Mouse (Mus musculus) E14TG2a.4 (cell line): ENCODE data around the gene Gp6.
"Not testable (repeated sequence)": the region's sequence is repeated elsewhere in the genome, so short reads cannot be mapped to it uniquely, and the experiment has no call there.

ENCODE experiments used
- H3K27me3 ChIP-seq: 2 replicates; pipeline ENCODE4 v1.6.1; 2014; ENCODE audit warnings: low read length, control low read depth; ENCODE audit not compliant: insufficient read depth
- H3K36me3 ChIP-seq: 2 replicates; pipeline ENCODE4 v1.6.1; 2014; ENCODE audit warnings: low read length, control low read depth; ENCODE audit not compliant: insufficient read depth
- H3K4me1 ChIP-seq: replicated peaks from 2 replicates; pipeline ENCODE4 v1.6.1; 2014; ENCODE audit warnings: low read depth, low read length, control low read depth
- H3K4me3 ChIP-seq: replicated peaks from 2 replicates; pipeline ENCODE4 v1.5.1; 2014; ENCODE audit warnings: mild to moderate bottlenecking, low read length
- H3K9me3 ChIP-seq: 2 replicates; pipeline ENCODE4 v1.6.1; 2014; ENCODE audit warnings: low read length, control low read depth
- CTCF ChIP-seq: conservative IDR thresholded peaks from 2 replicates; pipeline ENCODE4 v1.5.1; 2014; ENCODE audit warnings: low read length
- NANOG ChIP-seq: IDR thresholded peaks from 2 replicates; pipeline ENCODE4 v1.6.1; 2014; ENCODE audit warnings: borderline replicate concordance, low read length, mixed read lengths
- POU5F1 ChIP-seq: IDR thresholded peaks from 2 replicates; pipeline ENCODE4 v1.6.1; 2014; ENCODE audit warnings: low read length, borderline replicate concordance

The Gp6 gene

DNA sequence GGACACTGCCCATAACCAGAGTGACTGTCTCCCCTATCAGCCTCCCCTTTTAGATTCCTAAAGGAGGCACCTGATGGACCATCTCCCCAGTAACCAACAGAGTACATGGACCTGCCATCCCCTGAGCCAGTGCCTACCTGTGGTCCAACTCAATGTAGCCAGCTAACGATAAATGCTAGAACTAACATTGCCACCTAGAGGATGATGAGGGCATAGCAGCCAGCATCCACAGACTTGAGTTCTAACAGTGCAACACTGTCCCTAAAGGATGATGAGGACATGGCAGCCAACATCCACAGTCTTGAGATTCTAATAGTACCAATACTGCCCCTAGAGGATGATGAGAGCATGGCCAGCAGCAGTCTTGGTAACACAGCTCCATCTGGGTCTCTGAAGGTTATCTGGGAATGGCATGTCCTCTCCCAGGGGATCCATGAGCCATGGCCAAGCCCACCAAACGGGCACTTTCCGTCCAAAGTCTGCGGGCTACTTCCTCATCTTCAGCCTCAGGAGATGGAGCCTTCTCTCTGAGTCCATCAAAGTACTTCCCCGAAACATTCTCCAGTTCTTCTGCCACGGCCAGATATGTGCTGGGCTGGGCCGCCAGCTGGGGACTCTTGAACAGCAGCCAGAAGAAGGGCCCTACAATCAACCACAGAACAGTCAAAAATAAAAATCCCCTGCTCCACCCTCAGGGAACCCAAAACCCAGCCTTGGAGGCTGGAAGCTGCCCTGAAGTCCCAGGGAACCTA is 29.8 kb upstream of the Gp6 start:
- peaks cover 88% of the 10 kb centered on the region for H3K36me3 ChIP-seq
- peaks cover 8% of the 10 kb centered on the region for H3K9me3 ChIP-seq
- no peaks in the 10 kb centered on the region for H3K27me3 ChIP-seq
- no peak for TF ChIP-seq POU5F1
- peak; percentile 100 for TF ChIP-seq CTCF
- H3K4me3 ChIP-seq, result no peak overlapping the region
- 0 out of 2 replicates have a peak, but pooled peaks cover 3% of the 10 kb centered on the region for H3K4me1 ChIP-seq

DNA sequence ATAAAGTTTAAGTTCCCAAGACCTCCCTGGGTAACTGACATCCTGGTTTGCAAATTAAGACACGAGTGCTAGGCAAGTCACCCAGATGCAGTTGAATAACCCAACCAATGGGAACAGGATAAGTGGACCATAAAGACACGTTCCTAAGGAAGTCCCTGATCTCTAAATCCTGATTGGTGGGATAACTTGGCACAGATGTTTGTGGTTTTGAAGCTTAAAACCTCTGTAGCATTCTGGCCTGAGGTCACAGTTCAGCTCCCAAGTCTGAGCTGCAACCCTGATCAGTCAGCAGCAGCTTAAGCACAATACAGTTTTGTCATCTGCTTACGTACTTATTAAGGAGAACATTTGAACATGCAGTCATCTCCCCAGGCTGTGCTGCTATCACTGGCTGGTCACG is 22.7 kb upstream of the Gp6 start:
- Histone ChIP-seq H3K36me3 (peaks cover 19% of the 10 kb centered on the region), H3K9me3 (peaks cover 6% of the 10 kb centered on the region; the same call in 1 of the 2 replicates), H3K4me1 (0 out of 2 replicates have a peak, but pooled peaks cover 6% of the 10 kb centered on the region), H3K4me3 (no peak overlapping the region), H3K27me3 (no peaks in the 10 kb centered on the region)
- TF ChIP-seq CTCF, result no peak
- TF ChIP-seq NANOG, result no peak
- TF ChIP-seq POU5F1, result no peak

DNA sequence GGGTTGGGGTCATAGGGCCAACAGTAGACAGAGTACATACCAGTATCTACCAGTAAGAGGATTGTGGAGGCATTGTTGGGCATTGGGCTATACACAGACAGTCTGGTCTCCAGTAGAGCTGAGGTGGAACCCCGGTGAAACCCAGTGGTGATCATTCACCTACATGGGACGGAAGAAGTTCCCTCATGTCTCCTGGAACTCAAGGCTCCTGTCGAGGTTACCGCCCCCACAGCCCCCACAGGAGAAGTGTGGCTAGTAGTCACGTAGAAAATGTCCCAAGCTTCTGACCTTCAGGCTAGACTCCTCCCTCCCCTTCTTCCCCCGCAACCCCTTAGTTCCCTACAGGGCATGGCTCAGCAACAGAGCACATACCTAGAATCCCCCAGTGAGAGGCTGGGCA is 22.1 kb upstream of the Gp6 start:
- Histone ChIP-seq H3K4me1 (0 out of 2 replicates have a peak, but pooled peaks cover 6% of the 10 kb centered on the region), H3K27me3 (no peaks in the 10 kb centered on the region), H3K4me3 (no peak overlapping the region), H3K9me3 (peaks cover 6% of the 10 kb centered on the region; the same call in 1 of the 2 replicates), H3K36me3 (peaks cover 13% of the 10 kb centered on the region)
- no peak for TF ChIP-seq POU5F1
- TF ChIP-seq CTCF, result no peak
- TF ChIP-seq NANOG, result no peak

DNA sequence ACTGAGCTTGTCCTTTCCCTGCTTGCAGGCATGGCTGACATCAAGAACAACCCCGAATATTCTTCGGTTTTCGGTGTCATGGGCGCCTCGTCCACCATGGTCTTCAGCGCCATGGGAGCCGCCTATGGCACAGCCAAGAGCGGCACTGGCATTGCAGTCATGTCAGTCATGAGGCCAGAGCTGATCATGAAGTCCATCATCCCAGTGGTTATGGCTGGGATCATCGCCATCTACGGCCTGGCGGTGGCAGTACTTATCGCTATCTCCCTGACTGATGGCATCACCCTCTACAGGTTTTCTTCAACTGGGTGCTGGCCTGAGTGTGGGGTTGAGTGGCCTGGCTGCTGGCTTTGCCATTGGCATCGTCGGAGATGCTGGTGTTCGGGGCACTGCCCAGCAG is 14.9 kb upstream of the Gp6 start:
- H3K4me3 ChIP-seq, H3K36me3 ChIP-seq, H3K27me3 ChIP-seq, H3K4me1 ChIP-seq: not testable (repeated sequence)
- H3K9me3 ChIP-seq, result peaks cover 33% of the 10 kb centered on the region

DNA sequence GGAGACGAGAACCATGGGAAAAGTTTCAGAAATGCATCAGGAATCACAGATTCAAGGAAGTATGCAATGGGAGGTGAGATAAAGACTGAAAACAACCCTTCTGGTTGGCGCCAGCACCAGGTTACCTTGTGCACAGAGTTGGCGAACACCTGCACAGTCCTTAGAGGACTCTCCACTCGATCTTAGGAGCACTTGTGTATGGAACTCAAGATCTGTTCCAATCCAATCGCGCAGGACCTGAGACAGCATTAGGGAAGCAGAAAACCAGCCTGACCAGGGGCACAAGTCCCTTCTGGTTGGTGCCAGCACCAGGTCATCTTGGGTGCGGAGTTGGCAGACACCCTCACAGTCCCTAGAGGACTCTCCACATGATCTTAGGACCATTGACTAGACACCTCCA is 24.0 kb downstream of the Gp6 start:
- no peaks in the 10 kb centered on the region for H3K9me3 ChIP-seq
- no peak overlapping the region for H3K4me3 ChIP-seq
- TF ChIP-seq NANOG, result no peak
- no peak for TF ChIP-seq CTCF
- no peak for TF ChIP-seq POU5F1
- H3K4me1 ChIP-seq, result no peaks in the 10 kb centered on the region
- H3K27me3 ChIP-seq, result no peaks in the 10 kb centered on the region
- no peaks in the 10 kb centered on the region for H3K36me3 ChIP-seq

DNA sequence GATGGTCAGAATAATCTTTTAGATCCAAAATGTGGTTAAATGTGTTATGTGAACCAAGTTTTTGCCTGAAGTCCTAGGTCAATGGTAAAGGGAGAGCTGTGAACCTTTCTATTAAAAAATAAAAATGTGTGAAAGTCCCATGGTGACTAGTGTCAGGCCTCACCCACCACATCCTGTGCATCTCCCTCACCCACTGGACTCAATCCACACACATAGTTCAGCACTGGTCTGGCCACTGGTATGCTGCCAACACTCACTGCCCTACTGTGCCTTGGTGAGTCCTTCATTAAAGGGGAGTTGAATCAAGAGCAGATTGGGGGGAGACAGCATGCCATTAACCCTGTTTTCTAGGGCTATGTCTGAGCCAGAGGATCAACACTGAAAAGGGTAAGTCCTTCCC is 60.0 kb downstream of the Gp6 start, which contains the start of gene Ncr1:
TSS of gene Ncr1 (plus strand) at position 216 of the 400 bp plus-strand sequence.
- Histone ChIP-seq H3K36me3 (no peaks in the 10 kb centered on the region), H3K27me3 (no peaks in the 10 kb centered on the region), H3K4me3 (no peak within 1 kb of the TSS), H3K4me1 (no peaks in the 10 kb centered on the region), H3K9me3 (no peaks in the 10 kb centered on the region)
- TF ChIP-seq CTCF (no peak), POU5F1 (no peak), NANOG (no peak)

DNA sequence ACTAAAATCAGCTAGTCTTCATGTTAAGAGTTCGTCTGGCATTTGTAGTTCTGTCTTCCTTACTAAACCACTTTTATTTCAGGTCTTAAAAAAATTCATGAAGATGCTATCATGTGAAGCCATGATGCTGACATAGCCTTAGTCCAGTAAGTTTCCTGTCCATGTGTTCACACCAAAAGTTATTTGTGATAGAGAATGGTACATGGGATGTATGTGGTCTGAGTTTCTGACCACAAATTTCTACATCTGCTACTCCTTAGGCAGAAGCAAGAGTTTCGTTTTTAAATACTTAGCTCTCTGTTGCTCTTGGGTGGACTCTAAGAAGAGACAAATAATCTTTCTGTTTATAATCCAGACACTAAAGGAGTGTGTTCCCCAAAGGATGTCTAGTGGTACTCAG is 74.2 kb downstream of the Gp6 start:
- H3K36me3 ChIP-seq, result peaks cover 6% of the 10 kb centered on the region
- no peaks in the 10 kb centered on the region for H3K4me1 ChIP-seq
- TF ChIP-seq POU5F1 (no peak), NANOG (no peak), CTCF (no peak)
- no peaks in the 10 kb centered on the region for H3K27me3 ChIP-seq
- H3K9me3 ChIP-seq, result peaks cover 53% of the 10 kb centered on the region
- no peak overlapping the region for H3K4me3 ChIP-seq
